Mouse (Mus musculus) forebrain, postnatal 0 days (tissue): ENCODE results near the gene Ticrr. TPM values are rescaled to one million over a fixed set of nuclear protein-coding genes. Genes with fewer than 3 reads are reported as not detected.

Experiments
- ATAC-seq: fragments of 200-750 bp; cut with Nextera tagmentation; 2 replicates; pipeline ENCODE4 v1.8.0; 2017; ENCODE audit warnings: mild to moderate bottlenecking, moderate library complexity
- DNase-seq: peaks from one replicate; pipeline ENCODE4 v3.0.0-alpha.2; 2015
- H3K27ac ChIP-seq: fragments of 300-500 bp; sonication (generic); 2 replicates; pipeline ENCODE4 v1.5.1; 2014; ENCODE audit warnings: low read depth, mild to moderate bottlenecking, antibody characterized with exemption, low read length, moderate library complexity, mixed read lengths
- H3K27me3 ChIP-seq: fragments of 300-500 bp; sonication (generic); 2 replicates; pipeline ENCODE4 v1.6.1; 2014; ENCODE audit warnings: mild to moderate bottlenecking, low read length, mixed read lengths; ENCODE audit not compliant: insufficient read depth
- H3K36me3 ChIP-seq: fragments of 300-500 bp; sonication (generic); 2 replicates; pipeline ENCODE4 v1.6.1; 2014; ENCODE audit warnings: mild to moderate bottlenecking, moderate library complexity; ENCODE audit not compliant: insufficient read depth
- H3K4me1 ChIP-seq: fragments of 300-500 bp; sonication (generic); 2 replicates; pipeline ENCODE4 v1.6.1; 2014; ENCODE audit warnings: antibody characterized with exemption; ENCODE audit not compliant: insufficient read depth
- H3K4me2 ChIP-seq: fragments of 300-500 bp; sonication (generic); 2 replicates; pipeline ENCODE4 v1.6.1; 2014; ENCODE audit warnings: low read depth, mild to moderate bottlenecking, moderate library complexity
- H3K4me3 ChIP-seq: fragments of 300-500 bp; sonication (generic); 2 replicates; pipeline ENCODE4 v1.5.1; 2014; ENCODE audit warnings: low read depth, low read length, mixed read lengths
- H3K9ac ChIP-seq: fragments of 300-500 bp; sonication (generic); 2 replicates; pipeline ENCODE4 v1.6.1; 2014; ENCODE audit warnings: mild to moderate bottlenecking
- H3K9me3 ChIP-seq: fragments of 300-500 bp; sonication (generic); 2 replicates; pipeline ENCODE4 v1.6.1; 2016; ENCODE audit warnings: low read length
- CTCF ChIP-seq: sonication (generic); IDR thresholded peaks from 2 replicates; pipeline ENCODE4 v1.5.1; 2016; ENCODE audit warnings: antibody characterized with exemption, control low read depth, low read depth
- WGBS: fragments of 180-500 bp; shearing (Covaris S2); extraction: QIAGEN DNeasy Blood & Tissue Kit; methylation state at CpG from one replicate; pipeline ENCODE4 v1.1.7; 2014; 5-methylcytosine and 5-hydroxymethylcytosine counted together
- polyA plus RNA-seq: library from polyadenylated mRNA; unstranded; fragments of >200 nt; fragmentation: Nextera tagmentation; extraction: Ambion mirVana; gene quantifications from 2 replicates; pipeline ENCODE4 v1.2.1, GENCODE M21; 2015
- total RNA-seq: library from RNA; depleted of rRNA; stranded (reverse); fragments of >200 nt; gene quantifications from 2 replicates; pipeline ENCODE4 v1.2.3, GENCODE M21; 2014; rRNA removed

The Ticrr gene
- total and polyA plus RNA-seq, 2 experiments from 2014 or later, result 1.1 to 1.2 TPM

DNA sequence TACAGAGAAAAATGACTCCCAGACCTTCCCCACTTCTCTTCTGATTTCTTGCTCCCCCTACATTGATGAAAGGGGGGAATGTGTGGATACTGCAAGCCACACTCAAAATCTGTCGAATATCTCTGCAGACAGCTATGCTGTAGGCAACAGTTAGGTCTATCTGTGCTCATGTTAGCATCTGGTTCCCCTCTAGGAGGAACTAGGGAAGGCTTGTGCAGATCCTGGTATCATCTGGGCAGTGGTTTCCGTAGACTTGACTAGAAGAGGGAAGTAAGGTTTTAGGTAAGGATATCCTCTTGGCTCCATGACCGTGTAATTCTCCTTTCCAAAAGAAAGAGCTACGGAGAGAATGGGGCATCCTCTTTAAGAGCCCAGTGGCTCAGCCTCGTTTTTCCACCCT is 84.6 kb downstream of the Ticrr start:
- Histone ChIP-seq H3K9ac (no peak overlapping the region), H3K4me3 (no peak overlapping the region), H3K36me3 (no peaks in the 10 kb centered on the region), H3K4me1 (peaks cover 6% of the 10 kb centered on the region), H3K9me3 (no peaks in the 10 kb centered on the region), H3K4me2 (no peak overlapping the region), H3K27me3 (no peaks in the 10 kb centered on the region), H3K27ac (no peak overlapping the region)
- ATAC-seq (no peak), DNase-seq (no peak)
- WGBS, result 78% methylated on average over 5 of the region's 5 CpGs
- TF ChIP-seq CTCF, result no peak

DNA sequence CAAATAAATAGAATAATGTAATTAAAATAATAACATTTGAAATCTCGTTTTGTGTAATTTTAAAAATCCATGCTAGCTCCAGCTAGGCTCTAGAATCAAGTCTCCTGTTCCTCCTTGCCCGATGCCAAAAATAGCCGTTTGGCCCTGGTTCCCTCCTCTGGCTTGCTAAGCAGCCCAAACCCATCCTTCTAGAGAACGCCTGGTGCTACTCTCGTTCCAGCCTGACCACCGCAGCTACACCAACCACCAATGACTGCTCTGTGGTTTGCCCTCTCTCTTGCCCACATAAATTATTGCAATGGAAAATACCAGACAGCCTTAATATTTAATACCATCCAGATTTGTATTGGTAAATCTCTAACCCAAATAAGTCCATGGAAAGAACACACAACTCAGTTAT is 87.7 kb downstream of the Ticrr start:
- Histone ChIP-seq H3K9me3 (no peaks in the 10 kb centered on the region), H3K27me3 (no peaks in the 10 kb centered on the region), H3K4me3 (no peak overlapping the region), H3K9ac (no peak overlapping the region), H3K36me3 (no peaks in the 10 kb centered on the region), H3K4me1 (peaks cover 6% of the 10 kb centered on the region), H3K4me2 (no peak overlapping the region), H3K27ac (no peak overlapping the region)
- ATAC-seq, result no peak
- TF ChIP-seq CTCF, result no peak
- no peak for DNase-seq
- 88% methylated on average over 6 of the region's 6 CpGs for WGBS

Other genes starting within 250 kb of the Ticrr start
- gene Polg, start 193.8 kb upstream of the Ticrr start, total RNA-seq, result 51.1 and 52.9 TPM in 2 replicates
- gene Polg, start 193.8 kb upstream of the Ticrr start, polyA plus RNA-seq, result 17.4 and 19.4 TPM in 2 replicates
- 2.0 TPM in 2 replicates for gene Rhcg, start 42.5 kb upstream of the Ticrr start, total RNA-seq
- 2.9 and 4.3 TPM in 2 replicates for gene Rhcg, start 42.5 kb upstream of the Ticrr start, polyA plus RNA-seq
- gene Kif7, start 55.5 kb downstream of the Ticrr start, total RNA-seq, result 5.7 and 6.4 TPM in 2 replicates
- gene Kif7, start 55.5 kb downstream of the Ticrr start, polyA plus RNA-seq, result 1.4 and 2.0 TPM in 2 replicates
- gene Plin1, start 72.7 kb downstream of the Ticrr start, total RNA-seq, result 0.31 TPM in 1 of 2 replicates, not detected in the other
- gene Plin1, start 72.7 kb downstream of the Ticrr start, polyA plus RNA-seq, result 0.21 TPM in 1 of 2 replicates, not detected in the other
- gene Pex11a, start 82.9 kb downstream of the Ticrr start, total RNA-seq, result 1.3 and 2.1 TPM in 2 replicates
- 16.9 and 17.3 TPM in 2 replicates for gene Pex11a, start 82.9 kb downstream of the Ticrr start, polyA plus RNA-seq
- gene Wdr93, start 83.0 kb downstream of the Ticrr start, total RNA-seq, result 0.46 and 0.86 TPM in 2 replicates
- 0.29 and 0.81 TPM in 2 replicates for gene Wdr93, start 83.0 kb downstream of the Ticrr start, polyA plus RNA-seq
- gene Mesp1, start 133.6 kb downstream of the Ticrr start, total RNA-seq, result 0.23 and 1.6 TPM in 2 replicates
- 0.77 and 1.1 TPM in 2 replicates for gene Mesp1, start 133.6 kb downstream of the Ticrr start, polyA plus RNA-seq
- gene Mesp2, start 150.5 kb downstream of the Ticrr start, total RNA-seq, result 0.77 and 1.00 TPM in 2 replicates
- gene Mesp2, start 150.5 kb downstream of the Ticrr start, polyA plus RNA-seq, result 2.1 TPM in 2 replicates
- 3.4 and 5.8 TPM in 2 replicates for gene Anpep, start 200.9 kb downstream of the Ticrr start, total RNA-seq
- 3.7 and 4.7 TPM in 2 replicates for gene Anpep, start 200.9 kb downstream of the Ticrr start, polyA plus RNA-seq